Mouse (Mus musculus) hindbrain, embryonic 14.5 days (tissue): ENCODE data around the gene Josd2. TPM values are rescaled to one million over a fixed set of nuclear protein-coding genes. Genes with fewer than 3 reads are reported as not detected.

Source experiments
- ATAC-seq: fragments of 200-750 bp; cut with Nextera tagmentation; 2 replicates; pipeline ENCODE4 v1.8.0; 2017; ENCODE audit warnings: moderate number of reproducible peaks, mild to moderate bottlenecking, moderate TSS enrichment, moderate library complexity; ENCODE audit not compliant: low FRiP score
- DNase-seq: peaks from one replicate; pipeline ENCODE4 v3.0.0-alpha.2; 2015; ENCODE audit warnings: low spot score
- H3K27ac ChIP-seq: fragments of 300-500 bp; sonication (generic); 2 replicates; pipeline ENCODE4 v1.5.1; 2014; ENCODE audit warnings: mild to moderate bottlenecking, moderate library complexity
- H3K27me3 ChIP-seq: fragments of 300-500 bp; sonication (generic); 2 replicates; pipeline ENCODE4 v1.6.1; 2014; ENCODE audit warnings: mild to moderate bottlenecking, low read length, mixed read lengths; ENCODE audit not compliant: control insufficient read depth, insufficient read depth
- H3K36me3 ChIP-seq: fragments of 300-500 bp; sonication (generic); replicated peaks from 2 replicates; pipeline ENCODE4 v1.6.1; 2014; ENCODE audit not compliant: control insufficient read depth, insufficient read depth
- H3K4me1 ChIP-seq: fragments of 300-500 bp; sonication (generic); replicated peaks from 2 replicates; pipeline ENCODE4 v1.6.1; 2014; ENCODE audit warnings: antibody characterized with exemption, low read length, mixed read lengths; ENCODE audit not compliant: control insufficient read depth, insufficient read depth
- H3K4me2 ChIP-seq: fragments of 300-500 bp; sonication (generic); replicated peaks from 2 replicates; pipeline ENCODE4 v1.6.1; 2014; ENCODE audit warnings: mild to moderate bottlenecking, moderate library complexity
- H3K4me3 ChIP-seq: fragments of 300-500 bp; sonication (generic); replicated peaks from 2 replicates; pipeline ENCODE4 v1.5.1; 2014; ENCODE audit warnings: mild to moderate bottlenecking, low read length
- H3K9ac ChIP-seq: fragments of 300-500 bp; sonication (generic); 2 replicates; pipeline ENCODE4 v1.6.1; 2014
- H3K9me3 ChIP-seq: fragments of 300-500 bp; sonication (generic); 2 replicates; pipeline ENCODE4 v1.6.1; 2016; ENCODE audit warnings: low read length; ENCODE audit not compliant: control insufficient read depth
- WGBS: fragments of 180-500 bp; shearing (Covaris S2); extraction: QIAGEN DNeasy Blood & Tissue Kit; methylation state at CpG from one replicate; pipeline ENCODE4 v1.1.7; 2014; 5-methylcytosine and 5-hydroxymethylcytosine counted together
- microRNA-seq: library from miRNA; unstranded; fragments of <30 nt; microRNA quantifications from one replicate; pipeline ENCODE4, GENCODE M21; 2016
- polyA plus RNA-seq: library from polyadenylated mRNA; unstranded; fragments of >200 nt; fragmentation: Nextera tagmentation; extraction: Ambion mirVana; gene quantifications from 2 replicates; pipeline ENCODE4 v1.2.1, GENCODE M21; 2014

Gene Josd2
- polyA plus RNA-seq, 1 experiment from 2014 or later = 33.4 TPM

DNA sequence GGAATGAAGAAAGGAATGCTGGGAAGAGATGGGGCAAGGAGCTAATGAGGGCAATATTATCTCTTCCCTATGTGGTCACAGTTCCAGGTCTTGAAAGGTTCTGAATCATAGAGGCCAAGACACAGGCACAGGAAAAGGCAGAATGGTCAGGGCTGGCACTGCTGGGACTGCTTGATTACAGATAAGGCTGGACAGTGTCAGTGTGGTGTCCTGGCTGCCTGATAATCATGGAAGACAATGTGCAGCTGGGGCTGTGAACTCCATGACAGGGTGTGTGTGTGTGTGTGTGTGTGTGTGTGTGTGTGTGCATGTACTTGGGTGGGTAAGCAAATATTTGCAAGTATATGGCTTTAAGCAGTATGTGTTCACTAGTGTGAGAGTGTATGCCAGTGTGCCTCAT, 39.7 kb downstream of the Josd2 start:
- no peak for ATAC-seq
- Histone ChIP-seq H3K9me3 (no peaks in the 10 kb centered on the region), H3K27ac (no peak overlapping the region), H3K4me3 (no peak overlapping the region), H3K4me1 (no peaks in the 10 kb centered on the region), H3K27me3 (no peaks in the 10 kb centered on the region), H3K9ac (no peak overlapping the region), H3K4me2 (no peak overlapping the region), H3K36me3 (no peaks in the 10 kb centered on the region)
- no peak for DNase-seq

DNA sequence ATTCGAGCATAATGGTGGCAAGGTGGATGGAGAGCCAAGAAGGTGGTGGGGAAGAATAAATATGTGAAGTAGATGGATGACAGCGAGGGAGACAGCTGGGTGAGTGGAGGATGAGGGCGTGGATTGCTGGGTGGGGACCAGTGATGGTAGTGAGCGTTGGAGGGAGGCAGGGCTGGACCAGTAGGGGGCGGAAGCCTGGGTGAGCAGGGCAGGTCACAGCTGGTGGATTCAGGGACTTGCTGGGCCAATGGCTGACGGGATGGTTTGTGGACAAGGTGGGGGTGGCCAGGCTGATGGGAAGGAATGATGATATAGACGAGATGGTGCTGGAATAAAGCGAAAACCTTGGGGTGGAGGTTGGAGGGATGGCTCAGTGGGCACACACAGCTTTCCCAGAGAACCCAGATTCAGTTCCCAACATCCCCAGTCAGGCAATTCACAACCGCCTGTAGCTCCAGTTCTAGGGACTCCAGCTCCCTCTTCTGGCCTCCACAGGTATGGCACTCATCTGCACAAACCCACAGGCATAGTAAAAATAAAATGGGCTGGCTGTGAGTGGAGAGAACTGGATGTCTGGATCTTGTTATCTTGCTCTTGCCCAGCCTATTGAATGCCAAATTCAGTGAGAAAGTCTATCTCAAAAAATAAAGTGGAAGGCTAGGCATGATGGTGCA, 51.6 kb downstream of the Josd2 start:
- Histone ChIP-seq H3K9ac (no peak overlapping the region), H3K4me3 (no peak overlapping the region), H3K27me3 (peaks cover 25% of the 10 kb centered on the region), H3K27ac (no peak overlapping the region), H3K4me1 (no peaks in the 10 kb centered on the region), H3K4me2 (no peak overlapping the region), H3K9me3 (no peaks in the 10 kb centered on the region), H3K36me3 (no peaks in the 10 kb centered on the region)
- DNase-seq (no peak), ATAC-seq (no peak)
- 75% methylated on average over 9 of the region's 9 CpGs for WGBS

DNA sequence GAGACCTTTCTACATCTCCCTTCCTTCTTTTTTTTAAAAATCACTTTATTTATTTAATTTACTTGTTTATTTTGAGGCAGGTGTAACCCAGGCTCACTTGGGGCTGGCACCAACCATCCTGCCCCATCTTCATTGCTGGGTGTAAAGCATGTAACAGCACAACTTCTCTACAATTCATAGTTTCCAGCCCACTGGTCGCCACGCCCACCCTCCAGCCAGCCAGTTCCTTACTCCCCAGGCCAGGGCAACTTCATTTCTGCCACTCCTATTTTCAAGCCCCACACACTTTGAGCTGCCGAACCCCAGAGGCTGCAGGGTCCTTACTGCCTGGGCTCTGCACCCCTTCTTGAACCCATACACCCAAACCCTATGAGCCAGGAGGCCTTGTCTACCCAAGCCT, 53.2 kb downstream of the Josd2 start:
- Histone ChIP-seq H3K4me2 (no peak overlapping the region), H3K4me3 (no peak overlapping the region), H3K4me1 (no peaks in the 10 kb centered on the region), H3K36me3 (no peaks in the 10 kb centered on the region), H3K9me3 (no peaks in the 10 kb centered on the region), H3K27ac (no peak overlapping the region), H3K27me3 (peaks cover 25% of the 10 kb centered on the region), H3K9ac (no peak overlapping the region)
- DNase-seq (no peak), ATAC-seq (no peak)
- WGBS = 66% methylated on average over 3 of the region's 3 CpGs

Small RNA genes lying within 50 kb of the gene (microRNA-seq; reads per million reads assigned to microRNA genes)
- 0.48 reads per million for gene Mir7052

Other genes with a start within 250 kb of the Josd2 start
- gene Klk1, start 242.6 kb upstream of the Josd2 start, polyA plus RNA-seq = not detected in 2 replicates
- gene Gm36864, start 231.8 kb upstream of the Josd2 start, polyA plus RNA-seq = not detected in 2 replicates
- gene 1700028J19Rik, start 221.3 kb upstream of the Josd2 start, polyA plus RNA-seq = 1.6 and 1.8 TPM in 2 replicates
- 180 and 185 TPM in 2 replicates for gene 2410002F23Rik, start 221.3 kb upstream of the Josd2 start, polyA plus RNA-seq
- gene Acp4, start 210.6 kb upstream of the Josd2 start, polyA plus RNA-seq = not detected in 2 replicates
- gene Gm15517, start 206.5 kb upstream of the Josd2 start, polyA plus RNA-seq = not detected in 2 replicates
- gene Clec11a, start 161.1 kb upstream of the Josd2 start, polyA plus RNA-seq = 3.6 and 3.7 TPM in 2 replicates
- 40.3 and 46.8 TPM in 2 replicates for gene Shank1, start 157.7 kb upstream of the Josd2 start, polyA plus RNA-seq
- gene Syt3, start 83.9 kb upstream of the Josd2 start, polyA plus RNA-seq = 61.8 and 70.8 TPM in 2 replicates
- gene 1700008O03Rik, start 82.2 kb upstream of the Josd2 start, polyA plus RNA-seq = 2.1 and 2.8 TPM in 2 replicates
- gene Lrrc4b, start 39.0 kb upstream of the Josd2 start, polyA plus RNA-seq = 26.4 and 26.5 TPM in 2 replicates
- gene Aspdh, start 2.6 kb upstream of the Josd2 start, polyA plus RNA-seq = 3.4 and 5.1 TPM in 2 replicates
- gene Emc10, start 28.5 kb downstream of the Josd2 start, polyA plus RNA-seq = 167 and 182 TPM in 2 replicates
- gene Fam71e1, start 28.6 kb downstream of the Josd2 start, polyA plus RNA-seq = 10.9 and 23.8 TPM in 2 replicates
- 0.05 and 0.09 TPM in 2 replicates for gene Mybpc2, start 56.7 kb downstream of the Josd2 start, polyA plus RNA-seq
- 0.09 TPM in 1 of 2 replicates, not detected in the other for gene Spib, start 64.1 kb downstream of the Josd2 start, polyA plus RNA-seq
- 14.0 and 17.9 TPM in 2 replicates for gene Pold1, start 80.9 kb downstream of the Josd2 start, polyA plus RNA-seq
- 50.7 and 53.6 TPM in 2 replicates for gene Nr1h2, start 86.0 kb downstream of the Josd2 start, polyA plus RNA-seq
- gene Napsa, start 104.4 kb downstream of the Josd2 start, polyA plus RNA-seq = 0.81 and 1.0 TPM in 2 replicates
- gene Kcnc3, start 122.7 kb downstream of the Josd2 start, polyA plus RNA-seq = 7.2 and 8.6 TPM in 2 replicates
- gene Myh14, start 202.9 kb downstream of the Josd2 start, polyA plus RNA-seq = 4.2 and 5.0 TPM in 2 replicates
- gene Izumo2, start 240.8 kb downstream of the Josd2 start, polyA plus RNA-seq = not detected in 2 replicates